Mouse (Mus musculus): Measurements from ENCODE around the gene 1600014C10Rik. TPM values are rescaled to one million over a fixed set of nuclear protein-coding genes. Genes with fewer than 3 reads are reported as not detected.

1600014C10Rik gene
- polyA plus RNA-seq, 1 experiment: 7.0 TPM

DNA sequence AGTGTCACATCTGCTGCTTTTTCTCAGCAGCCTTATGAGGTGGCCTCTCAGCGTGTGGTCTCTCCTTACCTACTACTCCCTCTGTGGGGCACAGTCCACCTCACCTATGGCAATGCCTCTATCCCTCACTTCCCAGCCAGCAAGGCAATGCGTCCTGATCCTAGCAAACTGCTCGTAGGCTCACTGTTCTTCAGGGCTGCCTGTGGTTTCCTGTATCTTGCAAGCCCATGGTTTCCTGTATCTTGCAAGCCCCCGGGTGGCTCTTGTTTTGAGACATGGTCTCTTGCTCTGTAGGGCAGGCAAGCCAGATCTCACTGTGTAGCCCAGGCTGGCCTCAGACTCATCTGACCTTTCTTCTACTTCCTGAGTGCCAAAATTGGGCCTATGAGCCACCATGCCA, 3.8 kb downstream of the 1600014C10Rik start:
- no peaks in the 10 kb centered on the region for H3K79me3 ChIP-seq (ENCODE audit: low read depth)
- TF ChIP-seq FOSL1 (IDR thresholded peaks at IDR 0.05; ENCODE audit: insufficient read depth, low read length, poor library complexity, severe bottlenecking) (no peak), MYOD1 (IDR thresholded peaks at IDR 0.05; ENCODE audit: control insufficient read depth, insufficient read length, low read depth) (no peak), CEBPB (IDR thresholded peaks at IDR 0.05; ENCODE audit: low read depth) (no peak), MAX (IDR thresholded peaks at IDR 0.05) (no peak), CTCF (IDR thresholded peaks at IDR 0.05; ENCODE audit: control insufficient read depth, insufficient read depth, insufficient read length) (no peak), USF1 (IDR thresholded peaks at IDR 0.05; ENCODE audit: low read depth) (no peak), MYOG (IDR thresholded peaks at IDR 0.05; ENCODE audit: control insufficient read depth, extremely low read depth, insufficient read length) (no peak)
- no peaks in the 10 kb centered on the region for H3K27me3 ChIP-seq (ENCODE audit: control insufficient read depth, insufficient read depth, insufficient read length)
- no peak overlapping the region for H3K4me3 ChIP-seq (ENCODE audit: insufficient read depth, poor library complexity, severe bottlenecking)
- no peaks in the 10 kb centered on the region for H3K79me2 ChIP-seq (ENCODE audit: control insufficient read depth, insufficient read depth)
- no peak overlapping the region for H3ac ChIP-seq (ENCODE audit: control insufficient read depth, insufficient read length, low read depth)
- no peaks in the 10 kb centered on the region for H3K36me3 ChIP-seq (ENCODE audit: control insufficient read depth, insufficient read depth)

DNA sequence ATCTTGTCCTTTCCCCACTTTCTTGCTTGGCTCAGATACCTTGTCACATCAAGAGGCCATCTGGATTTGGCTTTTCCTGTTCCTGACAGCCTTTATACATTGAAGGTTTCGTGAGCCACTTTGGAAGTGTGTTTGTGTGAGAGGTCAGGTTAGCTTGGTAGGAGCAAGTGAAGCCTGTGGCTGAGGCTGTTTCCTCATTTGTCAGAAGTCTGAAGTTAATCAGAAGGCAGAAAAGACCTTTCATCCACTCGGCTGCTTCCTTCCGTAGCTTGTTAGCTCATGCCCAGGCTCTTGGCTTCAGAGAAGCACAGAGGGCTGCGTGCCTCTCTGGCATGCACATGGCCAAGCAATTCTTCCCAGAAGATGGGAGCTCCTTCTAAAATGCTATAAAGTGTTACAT, 4.8 kb downstream of the 1600014C10Rik start:
- no peaks in the 10 kb centered on the region for H3K79me2 ChIP-seq (ENCODE audit: control insufficient read depth, insufficient read depth)
- no peaks in the 10 kb centered on the region for H3K79me3 ChIP-seq (ENCODE audit: low read depth)
- TF ChIP-seq USF1 (IDR thresholded peaks at IDR 0.05; ENCODE audit: low read depth) (no peak), MYOD1 (IDR thresholded peaks at IDR 0.05; ENCODE audit: control insufficient read depth, insufficient read length, low read depth) (no peak), CTCF (IDR thresholded peaks at IDR 0.05; ENCODE audit: control insufficient read depth, insufficient read depth, insufficient read length) (no peak), MYOG (IDR thresholded peaks at IDR 0.05; ENCODE audit: control insufficient read depth, extremely low read depth, insufficient read length) (no peak), FOSL1 (IDR thresholded peaks at IDR 0.05; ENCODE audit: insufficient read depth, low read length, poor library complexity, severe bottlenecking) (no peak), MAX (IDR thresholded peaks at IDR 0.05) (no peak), CEBPB (IDR thresholded peaks at IDR 0.05; ENCODE audit: low read depth) (no peak)
- no peaks in the 10 kb centered on the region for H3K36me3 ChIP-seq (ENCODE audit: control insufficient read depth, insufficient read depth)
- no peak overlapping the region for H3K4me3 ChIP-seq (ENCODE audit: insufficient read depth, poor library complexity, severe bottlenecking)
- no peak overlapping the region for H3ac ChIP-seq (ENCODE audit: control insufficient read depth, insufficient read length, low read depth)
- H3K27me3 ChIP-seq (ENCODE audit: control insufficient read depth, insufficient read depth, insufficient read length): no peaks in the 10 kb centered on the region

DNA sequence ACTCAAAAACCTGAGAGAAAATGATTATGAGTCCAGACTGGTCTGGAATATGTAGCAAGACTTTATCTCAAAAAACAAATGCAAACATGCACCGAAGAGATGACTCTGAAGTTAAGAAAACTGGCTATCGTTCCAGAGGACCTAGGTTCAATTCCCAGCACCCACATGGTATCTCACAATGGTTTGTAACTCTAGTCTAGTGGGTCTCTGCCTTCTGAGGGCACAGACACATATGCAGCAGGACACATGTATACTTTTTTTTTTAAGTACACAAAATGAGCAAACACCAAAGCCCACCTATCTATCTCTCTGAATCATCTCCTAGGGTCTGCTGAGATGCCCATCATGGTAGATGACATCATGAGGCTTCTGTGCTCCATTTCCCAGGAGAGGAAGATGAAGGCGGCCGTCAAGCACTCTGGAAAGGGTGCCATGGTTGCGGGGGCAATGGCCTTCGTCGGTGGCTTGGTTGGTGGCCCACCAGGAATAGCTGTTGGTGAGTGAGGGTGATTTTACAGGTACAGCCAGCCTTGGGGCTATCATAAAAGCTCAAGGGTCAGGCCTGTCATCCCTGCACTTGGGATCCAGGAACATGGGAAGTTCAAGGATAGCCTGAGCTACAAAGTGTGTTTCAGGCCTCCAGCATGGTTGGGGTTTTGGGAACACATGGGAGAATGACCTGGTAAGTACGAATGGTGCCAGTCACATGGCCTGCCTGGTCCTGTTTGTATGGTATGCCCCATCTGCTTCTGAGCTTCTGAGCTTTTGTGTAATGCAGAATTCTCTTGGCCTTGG, 5.5 kb downstream of the 1600014C10Rik start:
- no peak overlapping the region for H3K4me3 ChIP-seq (ENCODE audit: insufficient read depth, poor library complexity, severe bottlenecking)
- TF ChIP-seq MYOG (IDR thresholded peaks at IDR 0.05; ENCODE audit: control insufficient read depth, extremely low read depth, insufficient read length) (no peak), MAX (IDR thresholded peaks at IDR 0.05) (no peak), FOSL1 (IDR thresholded peaks at IDR 0.05; ENCODE audit: insufficient read depth, low read length, poor library complexity, severe bottlenecking) (no peak), CEBPB (IDR thresholded peaks at IDR 0.05; ENCODE audit: low read depth) (no peak), MYOD1 (IDR thresholded peaks at IDR 0.05; ENCODE audit: control insufficient read depth, insufficient read length, low read depth) (no peak), CTCF (IDR thresholded peaks at IDR 0.05; ENCODE audit: control insufficient read depth, insufficient read depth, insufficient read length) (no peak), USF1 (IDR thresholded peaks at IDR 0.05; ENCODE audit: low read depth) (no peak)
- no peaks in the 10 kb centered on the region for H3K79me2 ChIP-seq (ENCODE audit: control insufficient read depth, insufficient read depth)
- H3K79me3 ChIP-seq (ENCODE audit: low read depth): no peaks in the 10 kb centered on the region
- no peaks in the 10 kb centered on the region for H3K36me3 ChIP-seq (ENCODE audit: control insufficient read depth, insufficient read depth)
- H3K27me3 ChIP-seq (ENCODE audit: control insufficient read depth, insufficient read depth, insufficient read length): no peaks in the 10 kb centered on the region
- H3ac ChIP-seq (ENCODE audit: control insufficient read depth, insufficient read length, low read depth): no peak overlapping the region

DNA sequence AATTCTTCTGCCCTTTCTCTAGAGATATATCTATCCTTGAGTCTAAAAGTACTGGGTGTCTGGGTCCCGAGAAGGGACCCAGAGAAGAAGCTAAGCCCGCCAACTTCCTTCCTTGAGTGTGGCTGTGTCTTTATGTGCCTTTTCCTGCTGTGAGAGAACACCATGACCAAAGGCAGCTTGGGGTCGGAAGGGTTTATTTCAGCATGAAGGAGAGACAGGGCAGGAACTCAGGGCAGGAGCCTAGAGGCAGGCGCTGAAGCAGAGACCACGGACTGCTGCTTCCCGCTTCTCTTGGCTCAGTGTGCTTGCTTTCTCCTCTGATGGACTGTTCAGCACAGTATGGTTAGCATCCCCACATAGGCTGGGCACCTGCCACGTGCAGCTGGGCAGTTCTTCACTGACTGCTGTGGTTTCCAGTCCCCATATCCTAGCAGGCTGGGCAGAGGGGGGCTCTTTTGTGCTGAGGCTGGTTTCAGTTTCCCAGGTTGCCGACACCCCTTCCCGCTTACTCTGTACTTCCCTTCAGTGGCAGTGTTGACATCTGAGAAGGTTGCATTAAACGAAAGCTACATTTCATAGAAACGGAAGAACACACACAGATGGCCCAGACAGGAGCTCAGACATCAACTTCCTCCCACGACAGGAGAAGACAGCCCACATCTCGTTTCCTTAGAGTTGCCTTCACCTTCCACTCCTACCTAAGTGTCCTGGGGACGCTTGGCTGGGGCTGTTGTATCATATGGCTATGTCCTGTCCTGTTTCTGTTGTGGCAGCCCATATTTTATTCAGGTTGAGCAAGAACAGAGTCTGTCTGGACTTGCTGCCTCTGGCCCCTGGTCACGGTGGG, 6.3 kb downstream of the 1600014C10Rik start:
- H3ac ChIP-seq (ENCODE audit: control insufficient read depth, insufficient read length, low read depth): no peak overlapping the region
- H3K79me2 ChIP-seq (ENCODE audit: control insufficient read depth, insufficient read depth): no peaks in the 10 kb centered on the region
- H3K36me3 ChIP-seq (ENCODE audit: control insufficient read depth, insufficient read depth): no peaks in the 10 kb centered on the region
- H3K4me3 ChIP-seq (ENCODE audit: insufficient read depth, poor library complexity, severe bottlenecking): no peak overlapping the region
- H3K79me3 ChIP-seq (ENCODE audit: low read depth): no peaks in the 10 kb centered on the region
- TF ChIP-seq MYOG (IDR thresholded peaks at IDR 0.05; ENCODE audit: control insufficient read depth, extremely low read depth, insufficient read length) (no peak), USF1 (IDR thresholded peaks at IDR 0.05; ENCODE audit: low read depth) (no peak), CEBPB (IDR thresholded peaks at IDR 0.05; ENCODE audit: low read depth) (no peak), CTCF (IDR thresholded peaks at IDR 0.05; ENCODE audit: control insufficient read depth, insufficient read depth, insufficient read length) (no peak)
- H3K27me3 ChIP-seq (ENCODE audit: control insufficient read depth, insufficient read depth, insufficient read length): no peaks in the 10 kb centered on the region

DNA sequence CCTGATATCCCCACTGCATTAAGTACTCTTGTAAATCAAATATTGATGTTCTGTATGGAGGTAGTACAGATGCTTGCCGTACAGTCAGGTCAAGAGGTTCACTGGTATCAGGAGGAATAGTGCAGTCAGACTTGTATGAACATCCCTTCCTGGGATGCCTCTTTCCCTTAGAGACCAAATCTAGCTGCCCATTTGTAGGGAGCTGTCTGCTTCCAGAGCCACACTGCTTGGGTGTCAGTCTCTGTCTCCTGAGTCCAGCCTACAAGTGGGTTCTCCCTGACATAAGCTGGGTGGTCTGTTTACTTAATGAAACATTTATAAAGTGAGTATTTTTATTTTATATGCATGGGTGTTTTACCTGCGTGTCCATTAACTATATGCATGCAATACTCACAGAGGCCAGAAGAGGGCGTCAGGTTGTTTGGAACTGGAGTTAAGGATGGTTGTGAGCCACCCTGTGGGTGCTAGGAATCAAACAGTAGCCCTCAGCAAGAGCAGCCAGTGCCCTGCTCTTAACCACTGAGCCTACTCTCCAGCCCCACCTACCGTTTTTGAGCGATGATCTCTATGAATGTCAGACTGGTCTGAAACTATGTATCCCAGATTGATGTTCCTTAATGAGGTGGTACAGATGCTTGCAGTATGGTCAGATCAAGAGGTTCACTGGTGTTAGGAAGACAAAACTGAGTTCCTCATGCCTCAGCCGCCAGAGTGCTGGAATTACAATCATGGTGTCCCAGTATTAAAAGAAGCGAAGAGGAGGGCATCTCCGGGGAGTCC, 7.2 kb downstream of the 1600014C10Rik start:
- TF ChIP-seq USF1 (IDR thresholded peaks at IDR 0.05; ENCODE audit: low read depth): no peak
- Histone ChIP-seq H3K79me3 (ENCODE audit: low read depth) (no peaks in the 10 kb centered on the region), H3K79me2 (ENCODE audit: control insufficient read depth, insufficient read depth) (no peaks in the 10 kb centered on the region)

More for the DNA sequence above, 7.2 kb downstream of the 1600014C10Rik start:
- no peak overlapping the region for H3ac ChIP-seq (ENCODE audit: control insufficient read depth, insufficient read length, low read depth)
- no peaks in the 10 kb centered on the region for H3K27me3 ChIP-seq (ENCODE audit: control insufficient read depth, insufficient read depth, insufficient read length)
- no peaks in the 10 kb centered on the region for H3K36me3 ChIP-seq (ENCODE audit: control insufficient read depth, insufficient read depth)
- no peak overlapping the region for H3K4me3 ChIP-seq (ENCODE audit: insufficient read depth, poor library complexity, severe bottlenecking)

Measured in C2C12 (cell line).